Mouse (Mus musculus): ENCODE results near the gene Zfp972. TPM values are rescaled to one million over a fixed set of nuclear protein-coding genes. Genes with fewer than 3 reads are reported as not detected.

Gene Zfp972
- polyA plus RNA-seq (2015; fragmentation: Illumina TruSeq; extraction: RNeasy Lipid Tissue Mini Kit (QIAGEN cat#74804); ENCODE audit: low read depth, low replicate concordance): not detected

DNA sequence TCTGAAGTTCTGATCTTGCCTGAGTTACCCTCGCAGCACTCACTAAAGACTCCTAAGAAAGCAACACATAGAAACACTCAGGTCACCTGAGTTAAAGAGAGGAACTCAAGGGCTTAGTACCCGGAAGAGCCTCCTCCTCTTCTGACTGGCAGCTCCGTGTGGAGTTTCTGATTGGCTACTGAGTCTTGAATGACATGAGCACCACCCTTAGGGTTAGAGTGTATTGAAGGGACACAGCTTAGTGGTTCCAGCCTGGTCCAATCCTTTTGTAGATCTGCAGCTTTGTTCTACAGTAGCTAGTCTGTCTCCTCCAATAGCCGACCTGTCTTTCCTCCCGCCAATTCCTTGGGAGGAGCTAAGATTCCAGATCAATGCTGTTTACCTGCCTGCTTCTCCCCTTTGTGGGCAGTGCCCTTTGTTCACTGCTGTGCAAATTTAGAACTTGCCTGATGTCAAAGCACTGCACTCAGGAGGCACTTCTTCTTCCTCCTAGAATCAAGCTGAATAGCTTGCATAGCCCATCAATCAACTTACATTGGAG, at the start of gene Zfp972:
Zfp972 (minus strand) TSS at position 51 of the 541 bp plus-strand sequence.

DNA sequence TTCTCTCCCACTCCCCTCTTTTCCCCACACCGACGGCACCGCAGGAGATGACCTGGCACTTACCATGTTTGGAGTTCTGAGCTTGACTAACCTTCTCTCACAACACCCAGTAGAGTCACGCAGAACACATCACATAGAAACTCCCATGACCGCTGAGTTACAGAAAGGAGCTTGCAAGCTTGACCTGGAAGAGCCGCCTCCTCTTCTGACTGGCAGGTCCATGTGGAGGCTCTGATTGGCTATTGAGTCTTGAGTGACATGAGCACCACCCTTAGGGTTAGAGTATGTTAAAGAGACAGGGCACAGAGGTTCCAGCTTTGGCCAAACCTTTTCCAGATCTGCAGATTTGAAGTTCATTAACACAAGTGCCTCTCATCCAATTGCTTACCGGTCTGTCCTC, 31.7 kb upstream of the Zfp972 start, which contains the start of gene Gm14326:
Gm14326 (minus strand) TSS at position 153 of the 400 bp plus-strand sequence.

DNA sequence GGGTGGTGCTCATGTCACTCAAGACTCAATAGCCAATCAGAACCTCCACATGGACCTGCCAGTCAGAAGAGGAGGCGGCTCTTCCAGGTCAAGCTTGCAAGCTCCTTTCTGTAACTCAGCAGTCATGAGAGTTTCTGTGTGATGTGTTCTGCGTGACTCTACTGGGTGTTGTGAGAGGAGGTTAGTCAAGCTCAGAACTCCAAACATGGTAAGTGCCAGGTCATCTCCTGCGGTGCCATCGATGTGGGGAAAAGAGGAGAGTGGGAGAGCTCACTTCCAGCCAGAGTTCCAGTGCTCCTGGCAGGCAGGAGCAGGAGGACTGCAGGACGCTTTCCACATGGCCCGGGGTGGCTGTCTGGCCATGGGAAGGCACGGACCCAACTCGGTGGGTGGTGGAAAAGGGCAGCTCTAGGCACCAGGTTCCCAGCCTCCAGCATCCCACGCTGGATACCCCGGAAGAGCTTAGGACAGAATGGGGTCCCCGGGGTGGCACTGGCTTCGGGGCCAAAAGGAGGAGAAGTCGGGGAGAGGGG, 28.3 kb downstream of the Zfp972 start, which contains the start of gene Gm14327:
Gm14327 (plus strand) TSS at position 51 of the 533 bp plus-strand sequence.

Other genes starting within 250 kb of the Zfp972 start
- 22.7 TPM for gene Gm14322, start 166.3 kb downstream of the Zfp972 start, polyA plus RNA-seq (2015; fragmentation: Illumina TruSeq; extraction: RNeasy Lipid Tissue Mini Kit (QIAGEN cat#74804); ENCODE audit: low read depth, low replicate concordance)
- gene Gm14325, start 85.3 kb downstream of the Zfp972 start, polyA plus RNA-seq (2015; fragmentation: Illumina TruSeq; extraction: RNeasy Lipid Tissue Mini Kit (QIAGEN cat#74804); ENCODE audit: low read depth, low replicate concordance): 93.9 TPM
- gene Gm14327, start 28.5 kb downstream of the Zfp972 start, polyA plus RNA-seq (2015; fragmentation: Illumina TruSeq; extraction: RNeasy Lipid Tissue Mini Kit (QIAGEN cat#74804); ENCODE audit: low read depth, low replicate concordance): 9.0 TPM
- 65.8 TPM for gene Gm14326, start 31.7 kb upstream of the Zfp972 start, polyA plus RNA-seq (2015; fragmentation: Illumina TruSeq; extraction: RNeasy Lipid Tissue Mini Kit (QIAGEN cat#74804); ENCODE audit: low read depth, low replicate concordance)
- gene Zfp971, start 97.7 kb upstream of the Zfp972 start, polyA plus RNA-seq (2015; fragmentation: Illumina TruSeq; extraction: RNeasy Lipid Tissue Mini Kit (QIAGEN cat#74804); ENCODE audit: low read depth, low replicate concordance): 29.6 TPM
- gene Zfp931, start 152.9 kb upstream of the Zfp972 start, polyA plus RNA-seq (2015; fragmentation: Illumina TruSeq; extraction: RNeasy Lipid Tissue Mini Kit (QIAGEN cat#74804); ENCODE audit: low read depth, low replicate concordance): 40.4 TPM
- 107 TPM for gene Phactr3, start 193.4 kb upstream of the Zfp972 start, polyA plus RNA-seq (2015; fragmentation: Illumina TruSeq; extraction: RNeasy Lipid Tissue Mini Kit (QIAGEN cat#74804); ENCODE audit: low read depth, low replicate concordance)

All from brain, adult 10 weeks (tissue).